Comparison of ENCODE assay signal across 23 mouse cellular contexts in genomic region chr4:45569521-45569920, GRCm38 (mm10). TPM values are rescaled to one million over a fixed set of nuclear protein-coding genes. Genes with fewer than 3 reads are reported as not detected.
A peak's percentile ranks its signal among the peaks of the same experiment; 100 is the strongest.
DNase-seq lines count a peak whose midpoint lies in the region; ATAC-seq lines count a peak whose summit lies in the region.
"Had no signal": no experiment of that assay in that cellular context is flagged by ENCODE, and none has a peak within 500 bp of the region (broad histone marks: within the 10 kb centered on the region; RNA-seq: fewer than 3 reads in every experiment).

No protein-coding gene starts in this region.

- 59% methylated on average over 5 of the region's 5 CpGs for WGBS in heart, embryonic 11.5 days (ENCODE audit: insufficient replicate concordance)

- H3K9me3 ChIP-seq in heart, embryonic 11.5 days (replicated peaks; ENCODE audit: control insufficient read depth, low read length), result no peaks in the 10 kb centered on the region
- H3K9me3 ChIP-seq: forebrain, embryonic 12.5 days; hindbrain, embryonic 10.5 days; limb, embryonic 12.5 days; liver, embryonic 12.5 days; stomach, embryonic 15.5 days had no signal

- DNase-seq in heart, adult 11 months, result peak; percentile 66
- DNase-seq in right cerebral cortex, adult 18-20 months, result peak; percentile 4
- no peak for DNase-seq in right cerebral cortex, postnatal 36 days (ENCODE audit: low spot score in 2 of 2)
- DNase-seq in adrenal gland, adult 8-10 months, result peak; percentile 46
- peak; percentile 16 for DNase-seq in layer of hippocampus, adult 9-11 months
- no peak for DNase-seq in lung, postnatal 36 days
- DNase-seq in gastrocnemius, adult 8-10 months (ENCODE audit: low spot score in 2 of 2), result no peak
- DNase-seq: B cell, adult 2 months; cerebellum, postnatal 36 days; gastrocnemius, postnatal 14 days; heart, adult 2 months; lung, adult 2 months; right cerebral cortex, postnatal 14 days had no signal

- H3K4me1 ChIP-seq in heart, embryonic 11.5 days (ENCODE audit: control insufficient read depth, insufficient read depth, low read length), result no peaks in the 10 kb centered on the region
- H3K4me1 ChIP-seq: forebrain, embryonic 12.5 days; limb, embryonic 12.5 days; liver, embryonic 12.5 days; stomach, embryonic 15.5 days had no signal

- ATAC-seq in heart, embryonic 11.5 days (replicated peaks; ENCODE audit: insufficient number of reproducible peaks, low FRiP score, low TSS enrichment), result no peak
- ATAC-seq: hindbrain, postnatal 0 days; intestine, postnatal 0 days; liver, embryonic 12.5 days; midbrain, embryonic 16.5 days had no signal

- H3K4me2 ChIP-seq in heart, embryonic 11.5 days, result no peak overlapping the region
- H3K4me2 ChIP-seq: forebrain, embryonic 12.5 days; limb, embryonic 12.5 days; liver, embryonic 12.5 days; stomach, embryonic 15.5 days had no signal

- H3K36me3 ChIP-seq in heart, embryonic 11.5 days (ENCODE audit: control insufficient read depth, insufficient read depth, low read length), result no peaks in the 10 kb centered on the region
- H3K36me3 ChIP-seq: forebrain, embryonic 12.5 days; hindbrain, embryonic 10.5 days; limb, embryonic 12.5 days; liver, embryonic 12.5 days; stomach, embryonic 15.5 days had no signal

- H3K4me3 ChIP-seq in heart, embryonic 11.5 days (ENCODE audit: low read depth, low read length), result no peak overlapping the region
- H3K4me3 ChIP-seq: forebrain, embryonic 12.5 days; heart, adult 2 months; hindbrain, embryonic 10.5 days; layer of hippocampus, adult 2 months; limb, embryonic 12.5 days; liver, embryonic 12.5 days; stomach, embryonic 15.5 days had no signal

- no peak overlapping the region for H3K27ac ChIP-seq in heart, embryonic 11.5 days (ENCODE audit: low read depth, low read length)
- H3K27ac ChIP-seq: forebrain, embryonic 12.5 days; heart, adult 2 months; hindbrain, embryonic 10.5 days; hindbrain, postnatal 0 days; layer of hippocampus, adult 2 months; limb, embryonic 12.5 days; liver, embryonic 12.5 days; stomach, embryonic 15.5 days had no signal

- no peaks in the 10 kb centered on the region for H3K27me3 ChIP-seq in heart, embryonic 11.5 days (ENCODE audit: control insufficient read depth, insufficient read depth, low read length)
- H3K27me3 ChIP-seq: forebrain, embryonic 12.5 days; limb, embryonic 12.5 days; stomach, embryonic 15.5 days had no signal

- no peak overlapping the region for H3K9ac ChIP-seq in heart, embryonic 11.5 days (ENCODE audit: low read depth, low read length)
- H3K9ac ChIP-seq: forebrain, embryonic 12.5 days; limb, embryonic 12.5 days; liver, embryonic 12.5 days; stomach, embryonic 15.5 days had no signal

RNA-seq across cellular contexts. Expression of gene Shb, which starts 37.3 kb away (rescaled TPM):
- 9.2 and 11.1 TPM in 2 replicates for polyA plus RNA-seq in heart, embryonic 11.5 days (2014; fragmentation: Nextera tagmentation; extraction: Ambion mirVana)
- total RNA-seq in adrenal gland, adult 8-10 months (2022), result 100 to 1,000 TPM in 2 of 4 experiments, 10 to 100 TPM in 2; 39.5 to 104 (median 79.0) TPM
- total RNA-seq in gastrocnemius, adult 8-10 months (2022), result 1 to 10 TPM; 4.1 to 8.8 (median 6.6) TPM

Comparison
In these comparisons a context has a peak if more than half of its experiments do, and no peak if none do; other contexts are left out.
1. DNase-seq: peak in heart, adult 11 months (single experiment), right cerebral cortex, adult 18-20 months (single experiment), adrenal gland, adult 8-10 months (single experiment) and layer of hippocampus, adult 9-11 months (single experiment); none in right cerebral cortex, postnatal 36 days (0 of 2), lung, postnatal 36 days (single experiment) and gastrocnemius, adult 8-10 months (0 of 2).
2. RNA of gene Shb, which starts 37.3 kb away (total RNA-seq): 39.5 to 104 TPM in adrenal gland, adult 8-10 months; 4.1 to 8.8 TPM in gastrocnemius, adult 8-10 months; every median in the first group is over 4 times any median in the second.